Mouse (Mus musculus): ENCODE data around the gene Fcer1g. TPM values are rescaled to one million over a fixed set of nuclear protein-coding genes. Genes with fewer than 3 reads are reported as not detected.
"Not testable (repeated sequence)": the region's sequence is repeated elsewhere in the genome, so short reads cannot be mapped to it uniquely, and the experiment has no call there.

Fcer1g gene
- polyA plus RNA-seq, 1 experiment from 2014 or later, result 40.7 TPM

GRCm38 (mm10) chr1:171249913-171250600 is 15.9 kb upstream of the Fcer1g start, which contains the start of gene Adamts4:
TSS of gene Adamts4 (plus strand) at chr1:171250421.
- H3K36me3 ChIP-seq, result peaks cover 26% of the 10 kb centered on the region
- peak within 1 kb of the TSS; percentile 52 for H3K4me3 ChIP-seq
- peak within 1 kb of the TSS; percentile 96 for H3K27ac ChIP-seq
- 5% methylated on average over 5 of the region's 5 CpGs for WGBS
- no peak for ATAC-seq (ENCODE audit: insufficient number of reproducible peaks, insufficient read depth, low FRiP score, low TSS enrichment, low read depth)
- no peaks in the 10 kb centered on the region for H3K27me3 ChIP-seq
- no peaks in the 10 kb centered on the region for H3K9me3 ChIP-seq
- peaks cover 81% of the 10 kb centered on the region for H3K4me1 ChIP-seq
- peak within 1 kb of the TSS; percentile 73 for H3K9ac ChIP-seq
- H3K4me2 ChIP-seq, result peak within 1 kb of the TSS; percentile 84

- no peaks in the 10 kb centered on the region for H3K27me3 ChIP-seq
- ATAC-seq (ENCODE audit: insufficient number of reproducible peaks, insufficient read depth, low FRiP score, low TSS enrichment, low read depth), result no peak
- H3K4me3 ChIP-seq, result no peak overlapping the region
- 41% methylated on average over 3 of the region's 3 CpGs for WGBS
- no peak overlapping the region for H3K9ac ChIP-seq
- peak overlapping the region; percentile 75; the same call in 1 of the 2 replicates for H3K4me2 ChIP-seq
- no peaks in the 10 kb centered on the region for H3K9me3 ChIP-seq
- H3K27ac ChIP-seq, result peak overlapping the region; percentile 96
- H3K36me3 ChIP-seq, result peaks cover 24% of the 10 kb centered on the region
- peaks cover 82% of the 10 kb centered on the region for H3K4me1 ChIP-seq
These were observed 14.4 kb upstream of the Fcer1g start for GRCm38 (mm10) chr1:171248386-171249226.

- Histone ChIP-seq H3K4me2 (peak overlapping the region; percentile 75), H3K27me3 (no peaks in the 10 kb centered on the region), H3K4me3 (peak overlapping the region; percentile 79), H3K4me1 (peaks cover 76% of the 10 kb centered on the region), H3K27ac (peak overlapping the region; percentile 96), H3K9ac (peak overlapping the region; percentile 67), H3K36me3 (peaks cover 24% of the 10 kb centered on the region), H3K9me3 (no peaks in the 10 kb centered on the region)
- 10% methylated on average over 4 of the region's 4 CpGs for WGBS
- no peak for ATAC-seq (ENCODE audit: insufficient number of reproducible peaks, insufficient read depth, low FRiP score, low TSS enrichment, low read depth)
These were observed 13.8 kb upstream of the Fcer1g start for GRCm38 (mm10) chr1:171247916-171248315.

GRCm38 (mm10) chr1:171247453-171247841 is 13.3 kb upstream of the Fcer1g start:
- ATAC-seq (ENCODE audit: insufficient number of reproducible peaks, insufficient read depth, low FRiP score, low TSS enrichment, low read depth), result no peak
- Histone ChIP-seq H3K4me1 (peaks cover 71% of the 10 kb centered on the region), H3K9me3 (no peaks in the 10 kb centered on the region), H3K9ac (peak overlapping the region; percentile 67), H3K27ac (peak overlapping the region; percentile 96), H3K27me3 (no peaks in the 10 kb centered on the region), H3K4me2 (peak overlapping the region; percentile 75), H3K4me3 (peak overlapping the region; percentile 79), H3K36me3 (peaks cover 28% of the 10 kb centered on the region)
- 6% methylated on average over 13 of the region's 13 CpGs for WGBS

- Histone ChIP-seq H3K27me3 (no peaks in the 10 kb centered on the region), H3K4me1 (peaks cover 65% of the 10 kb centered on the region)
- ATAC-seq (ENCODE audit: insufficient number of reproducible peaks, insufficient read depth, low FRiP score, low TSS enrichment, low read depth), result peak; percentile 86
These were observed 12.7 kb upstream of the Fcer1g start for GRCm38 (mm10) chr1:171246709-171247452.

DNA sequence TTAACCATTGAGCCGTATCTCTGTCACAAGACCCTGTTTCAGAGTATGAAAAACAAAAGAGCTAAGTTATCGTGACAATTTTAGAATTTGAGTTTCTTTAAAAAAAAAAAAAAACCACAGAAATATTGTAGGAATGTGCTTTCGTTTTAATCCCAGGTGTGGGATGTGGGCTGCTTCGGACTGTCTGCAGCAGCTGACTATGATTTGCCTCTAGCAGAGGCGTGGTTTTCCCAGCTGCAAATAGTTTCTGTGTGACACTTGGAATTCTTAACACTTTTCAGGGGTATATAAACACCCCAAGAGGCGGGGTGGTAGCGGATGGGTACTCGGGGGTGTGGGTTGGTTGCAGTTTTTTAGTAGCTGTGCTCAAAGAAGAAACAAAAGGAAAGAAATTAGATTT is 11.2 kb upstream of the Fcer1g start:
- WGBS, result 68% methylated on average over 8 of the region's 8 CpGs
- 0 out of 2 replicates have a peak overlapping the region, but pooled peaks have one; percentile 92 for H3K9ac ChIP-seq

More at GRCm38 (mm10) chr1:171246709-171247452, 12.7 kb upstream of the Fcer1g start:
- Histone ChIP-seq H3K4me2 (peak overlapping the region; percentile 75), H3K36me3 (peaks cover 33% of the 10 kb centered on the region), H3K9me3 (no peaks in the 10 kb centered on the region), H3K27ac (peak overlapping the region; percentile 96), H3K4me3 (peak overlapping the region; percentile 79), H3K9ac (peak overlapping the region; percentile 92)
- WGBS, result under 1% methylated on average over 41 of the region's 41 CpGs

DNA sequence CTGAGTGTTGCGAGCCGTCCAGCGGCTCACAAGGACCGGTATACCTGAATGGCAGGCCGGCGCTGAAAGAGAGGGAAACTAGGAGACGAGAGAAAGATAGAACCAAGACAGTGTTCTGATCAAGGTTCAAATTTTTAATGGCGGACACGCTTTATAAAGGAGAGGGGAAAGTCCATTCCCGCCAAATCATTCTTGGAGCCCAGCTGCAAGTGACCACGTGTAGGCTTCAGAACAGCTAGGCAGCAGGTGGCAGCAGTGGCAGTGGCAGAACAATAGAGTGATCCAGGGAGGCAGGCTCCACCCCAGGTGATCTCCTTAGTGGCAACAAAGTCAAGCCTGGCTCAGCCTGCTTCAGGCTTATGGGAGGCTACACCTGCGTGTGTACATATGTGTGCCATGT is 7.8 kb upstream of the Fcer1g start:
- H3K9me3 ChIP-seq; H3K4me3 ChIP-seq; H3K27ac ChIP-seq; ATAC-seq (ENCODE audit: insufficient number of reproducible peaks, insufficient read depth, low FRiP score, low TSS enrichment, low read depth); H3K27me3 ChIP-seq; H3K9ac ChIP-seq; H3K4me2 ChIP-seq: not testable (repeated sequence)
- WGBS, result 87% methylated on average over 12 of the region's 12 CpGs
- peaks cover 82% of the 10 kb centered on the region for H3K36me3 ChIP-seq
- H3K4me1 ChIP-seq, result peaks cover 19% of the 10 kb centered on the region

More for the DNA sequence above, 11.2 kb upstream of the Fcer1g start:
- H3K4me1 ChIP-seq, result peaks cover 50% of the 10 kb centered on the region
- H3K36me3 ChIP-seq, result peaks cover 48% of the 10 kb centered on the region
- no peaks in the 10 kb centered on the region for H3K27me3 ChIP-seq
- H3K4me3 ChIP-seq, result peak overlapping the region; percentile 79; the same call in 1 of the 2 replicates
- ATAC-seq (ENCODE audit: insufficient number of reproducible peaks, insufficient read depth, low FRiP score, low TSS enrichment, low read depth), result no peak
- peak overlapping the region; percentile 75; the same call in 1 of the 2 replicates for H3K4me2 ChIP-seq
- H3K9me3 ChIP-seq, result no peaks in the 10 kb centered on the region
- no peak overlapping the region for H3K27ac ChIP-seq

- ATAC-seq (ENCODE audit: insufficient number of reproducible peaks, insufficient read depth, low FRiP score, low TSS enrichment, low read depth), result no peak
- Histone ChIP-seq H3K9me3 (no peaks in the 10 kb centered on the region), H3K9ac (no peak overlapping the region), H3K4me2 (no peak overlapping the region), H3K27me3 (no peaks in the 10 kb centered on the region), H3K36me3 (peaks cover 92% of the 10 kb centered on the region), H3K27ac (no peak overlapping the region), H3K4me3 (no peak overlapping the region), H3K4me1 (peaks cover 14% of the 10 kb centered on the region)
- WGBS, result 88% methylated on average over 10 of the region's 10 CpGs
These were observed 6.7 kb upstream of the Fcer1g start for GRCm38 (mm10) chr1:171240911-171241310.

DNA sequence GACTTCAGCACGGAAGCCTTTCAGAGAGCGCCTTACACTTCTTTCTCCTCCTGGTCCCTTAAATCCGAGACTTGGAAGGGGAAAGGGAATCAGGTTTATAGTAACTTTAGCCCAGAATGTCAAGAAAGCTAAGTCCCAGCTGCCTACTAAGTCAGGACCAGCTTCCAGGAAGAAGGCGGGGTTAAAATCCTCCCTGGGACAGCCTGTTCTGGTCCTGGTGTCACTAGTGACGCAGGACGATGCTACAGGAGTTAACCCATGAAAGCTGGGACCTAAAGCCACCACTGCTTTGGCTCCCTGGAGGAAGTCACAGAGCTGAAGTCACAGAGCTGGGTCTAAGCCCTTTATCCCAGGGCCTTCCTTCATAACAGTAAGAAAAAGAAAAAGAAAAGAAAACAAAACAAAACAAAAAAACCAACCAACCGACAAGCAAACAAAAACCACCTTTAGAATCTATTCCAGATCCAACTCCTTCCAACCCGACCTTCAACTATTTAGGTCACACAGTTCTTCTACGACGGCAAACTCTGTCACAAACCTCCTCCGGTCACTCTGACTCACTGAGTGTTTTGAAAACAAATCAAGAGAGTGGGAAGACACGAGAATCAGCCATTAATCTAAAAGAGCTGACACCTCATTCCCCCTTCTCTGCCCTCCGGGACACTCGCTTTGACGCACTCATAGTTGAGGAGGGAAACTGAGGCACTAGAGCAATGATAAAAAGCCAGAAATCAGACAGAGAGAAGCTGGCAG is 6.0 kb upstream of the Fcer1g start:
- Histone ChIP-seq H3K4me2 (no peak overlapping the region), H3K27me3 (no peaks in the 10 kb centered on the region), H3K4me3 (no peak overlapping the region), H3K9me3 (no peaks in the 10 kb centered on the region), H3K36me3 (peaks cover 96% of the 10 kb centered on the region), H3K9ac (no peak overlapping the region), H3K27ac (no peak overlapping the region), H3K4me1 (peaks cover 6% of the 10 kb centered on the region)
- 74% methylated on average over 15 of the region's 15 CpGs for WGBS
- no peak for ATAC-seq (ENCODE audit: insufficient number of reproducible peaks, insufficient read depth, low FRiP score, low TSS enrichment, low read depth)

DNA sequence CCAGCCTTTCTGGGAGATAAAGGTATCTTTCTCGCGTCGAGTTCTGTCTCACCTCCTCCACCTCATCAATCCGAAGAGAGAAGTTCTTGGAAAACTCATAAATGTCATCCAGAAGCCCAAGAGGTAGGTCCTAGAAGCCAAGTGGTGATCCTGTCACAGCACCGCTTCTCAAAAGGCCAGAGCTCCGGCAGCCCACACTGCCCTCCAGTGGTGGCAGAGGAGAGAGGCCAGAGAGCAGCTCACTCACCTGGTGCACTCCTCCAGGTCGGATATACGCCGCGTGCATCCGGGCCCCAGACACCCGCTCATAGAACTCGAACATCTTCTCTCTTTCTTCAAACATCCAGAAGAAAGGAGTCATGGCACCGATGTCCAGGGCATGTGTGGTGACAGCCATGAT is 4.3 kb upstream of the Fcer1g start:
- H3K4me3 ChIP-seq, result no peak overlapping the region
- H3K36me3 ChIP-seq, result peaks cover 99% of the 10 kb centered on the region
- no peaks in the 10 kb centered on the region for H3K4me1 ChIP-seq
- no peaks in the 10 kb centered on the region for H3K9me3 ChIP-seq
- no peak overlapping the region for H3K9ac ChIP-seq
- 75% methylated on average over 14 of the region's 14 CpGs for WGBS
- no peak overlapping the region for H3K27ac ChIP-seq
- no peak for ATAC-seq (ENCODE audit: insufficient number of reproducible peaks, insufficient read depth, low FRiP score, low TSS enrichment, low read depth)
- H3K4me2 ChIP-seq, result no peak overlapping the region
- H3K27me3 ChIP-seq, result no peaks in the 10 kb centered on the region

GRCm38 (mm10) chr1:171237438-171237837 is 3.3 kb upstream of the Fcer1g start:
- ATAC-seq (ENCODE audit: insufficient number of reproducible peaks, insufficient read depth, low FRiP score, low TSS enrichment, low read depth), result no peak
- Histone ChIP-seq H3K4me1 (no peaks in the 10 kb centered on the region), H3K27me3 (no peaks in the 10 kb centered on the region), H3K27ac (no peak overlapping the region), H3K9ac (no peak overlapping the region), H3K4me3 (no peak overlapping the region), H3K9me3 (no peaks in the 10 kb centered on the region), H3K36me3 (peaks cover 94% of the 10 kb centered on the region), H3K4me2 (no peak overlapping the region)
- WGBS, result 85% methylated on average over 6 of the region's 6 CpGs
